Comparison of ENCODE assay signal across 12 mouse cellular contexts in genomic region chr11:104122966-104123365, GRCm38 (mm10).
"Had no signal": no experiment of that assay in that cellular context is flagged by ENCODE, and none has a peak within 500 bp of the region (broad histone marks: within the 10 kb centered on the region; RNA-seq: fewer than 3 reads in every experiment).

No protein-coding gene starts in this region.

- DNase-seq: kidney, postnatal 10 days; kidney, postnatal 36 days; layer of hippocampus, postnatal 36 days; liver, embryonic 13.5 days; lung, adult 2 months; lung, postnatal 14 days; lung, postnatal 4 days; midbrain, embryonic 14.5 days; right cerebral cortex, postnatal 4 days; thymus, adult 2 months; thymus, postnatal 14 days; thymus, postnatal 4 days had no signal
